8 mouse cellular contexts compared by ENCODE assay signal in genomic region chr5:149320534-149321482, GRCm38 (mm10). TPM values are rescaled to one million over a fixed set of nuclear protein-coding genes. Genes with fewer than 3 reads are reported as not detected.
DNase-seq lines count a peak whose midpoint lies in the region; ATAC-seq and TF ChIP-seq lines count a peak whose summit lies in the region.

No protein-coding gene starts in this region.

- intact Hi-C loops in gastrocnemius, adult 2 months (cut with DNase I), result no loop called here

- H3K36me3 ChIP-seq in hindbrain, embryonic 15.5 days, result no peaks in the 10 kb centered on the region

- ATAC-seq in hindbrain, embryonic 15.5 days (ENCODE audit: low FRiP score, low read depth), result peak; percentile 71
- no peak for ATAC-seq in monocyte, adult 5-6 weeks (replicated peaks; ENCODE audit: insufficient number of reproducible peaks, low FRiP score, low TSS enrichment, poor library complexity, severe bottlenecking)

- 2% methylated on average over 15 of the region's 15 CpGs for WGBS in hindbrain, embryonic 15.5 days

- H3K27ac ChIP-seq in gastrocnemius, adult 2 months, result peak overlapping the region; percentile 58
- peak overlapping the region; percentile 80 for H3K27ac ChIP-seq in hindbrain, embryonic 15.5 days (replicated peaks)

- TF ChIP-seq POLR2A in brain, embryonic 14.5 days (IDR thresholded peaks at IDR 0.05; ENCODE audit: borderline replicate concordance, extremely low read depth, insufficient read depth, insufficient read length, poor library complexity, severe bottlenecking), result no peak

- peak; percentile 73 for DNase-seq in CD4-positive helper T cell, adult 2 months (ENCODE audit: low read depth, low spot score)
- DNase-seq in brain, embryonic 14.5 days (ENCODE audit: low read depth), result peak; percentile 95
- DNase-seq in gastrocnemius, adult 2 months, result peak; percentile 78
- DNase-seq in layer of hippocampus, postnatal 36 days, result peak; percentile 53 to 58
- peak; percentile 81 for DNase-seq in lung, postnatal 10 days
- DNase-seq in retina, postnatal 1 day, result peak; percentile 76

- H3K4me2 ChIP-seq in hindbrain, embryonic 15.5 days, result peak overlapping the region; percentile 42

- H3K9ac ChIP-seq in hindbrain, embryonic 15.5 days, result peak overlapping the region; percentile 33

- H3K4me1 ChIP-seq in hindbrain, embryonic 15.5 days (replicated peaks), result peaks cover 47% of the 10 kb centered on the region

- no peak for TF ChIP-seq CTCF in brain, embryonic 14.5 days (IDR thresholded peaks at IDR 0.05; ENCODE audit: borderline replicate concordance, extremely low read depth, insufficient read depth, insufficient read length)
- TF ChIP-seq CTCF in gastrocnemius, adult 2 months (IDR thresholded peaks at IDR 0.05), result no peak

- no peaks in the 10 kb centered on the region for H3K9me3 ChIP-seq in hindbrain, embryonic 15.5 days

- no peaks in the 10 kb centered on the region for H3K27me3 ChIP-seq in hindbrain, embryonic 15.5 days

- peak overlapping the region; percentile 43 for H3K4me3 ChIP-seq in gastrocnemius, adult 2 months
- H3K4me3 ChIP-seq in hindbrain, embryonic 15.5 days, result no peak overlapping the region

RNA-seq across cellular contexts. Expression of gene Alox5ap, which starts 56.2 kb away (rescaled TPM):
- 11.4 and 12.7 TPM in 2 replicates for polyA plus RNA-seq in brain, embryonic 14.5 days (2012; rRNA removed)
- total RNA-seq in gastrocnemius, adult 2 months (2021), result 1 to 10 TPM; 4.1 to 5.1 TPM
- polyA plus RNA-seq in hindbrain, embryonic 15.5 days (2015; fragmentation: Nextera tagmentation; extraction: Ambion mirVana), result 12.2 and 12.5 TPM in 2 replicates
- 10 to 100 TPM in 1 of 2 experiments, 1 to 10 TPM in 1; 9.8 to 12.4 TPM for total RNA-seq in layer of hippocampus, postnatal 36 days (2021)
- 440 to 1,079 TPM (median 1,051 TPM) in 3 replicates for total RNA-seq in monocyte, adult 5-6 weeks (2017)

Comparison
In these comparisons a context has a peak if more than half of its experiments do, and no peak if none do; other contexts are left out.
1. RNA of gene Alox5ap, which starts 56.2 kb away (total RNA-seq): 440 to 1,079 TPM in monocyte, adult 5-6 weeks; 9.8 to 12.4 TPM in layer of hippocampus, postnatal 36 days and 4.1 to 5.1 TPM in gastrocnemius, adult 2 months; every median in the first group is over 10 times any median in the second.
2. Peak in every context shown above with its lines, with median percentiles within 50 percentile points of each other: DNase-seq.